Mouse (Mus musculus): Measurements from ENCODE around the gene Fbxl22. TPM values are rescaled to one million over a fixed set of nuclear protein-coding genes. Genes with fewer than 3 reads are reported as not detected.
A peak's percentile ranks its signal among the peaks of the same experiment; 100 is the strongest.

The Fbxl22 gene
- total RNA-seq, 2 experiments from 2014 or later = 0.35 to 0.52 TPM

DNA sequence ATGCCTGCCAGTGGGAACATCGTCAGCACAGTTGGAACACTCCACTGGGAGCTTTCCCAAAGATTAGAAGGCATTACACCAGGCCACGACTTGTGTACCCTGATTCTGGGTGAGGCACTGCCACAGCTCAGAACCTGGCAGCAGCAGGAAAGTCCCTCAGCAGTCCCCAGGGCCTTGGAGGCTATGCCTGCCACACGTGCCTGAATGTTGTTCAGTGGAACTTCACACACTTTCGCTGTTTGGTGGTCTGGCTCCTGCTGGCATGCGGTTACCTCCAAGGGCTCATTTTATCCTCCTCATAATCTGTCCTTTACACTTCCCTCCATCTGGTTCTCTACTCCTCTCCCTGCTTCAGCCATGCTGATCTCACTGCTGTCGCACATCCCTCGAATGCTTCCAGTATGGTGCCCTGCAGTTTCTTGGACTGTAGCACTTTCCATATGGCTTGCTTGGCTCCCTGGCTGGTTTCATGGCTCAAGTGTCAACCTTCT lies 4.0 kb downstream of the Fbxl22 start:
- no peak for DNase-seq (ENCODE audit: low spot score in 2 of 2)
- intact Hi-C loops (cut with DNase I) = loop anchor here (5.0 to 10.0 kb wide), 3 partner anchors 282 to 434 kb away; partner anchors contain the start of gene Rps27l

DNA sequence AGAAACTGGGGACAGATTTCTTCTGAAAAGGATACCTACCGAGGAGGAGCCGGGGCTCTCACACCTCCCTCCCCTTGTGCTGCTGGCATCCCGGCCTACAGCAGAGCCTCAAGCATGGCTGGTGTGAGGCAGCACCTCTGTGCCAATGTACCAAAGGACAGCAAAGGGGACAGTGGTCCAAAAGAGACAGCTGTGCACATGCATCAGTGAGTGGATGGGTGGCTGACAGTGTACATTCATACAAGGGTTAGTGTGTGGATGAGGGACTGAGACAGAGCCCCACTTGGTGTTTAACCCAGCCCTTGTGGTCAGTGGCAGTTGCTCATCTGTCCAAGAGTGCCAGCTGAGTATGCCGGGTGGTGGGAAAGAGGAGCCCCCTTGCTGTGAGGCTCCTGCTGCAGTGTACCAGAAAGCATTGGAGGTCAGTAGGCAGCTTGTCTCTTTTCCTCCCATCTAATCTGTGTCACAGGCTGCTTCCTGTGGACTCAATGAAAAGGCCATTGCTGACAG lies 5.4 kb downstream of the Fbxl22 start:
- DNase-seq (ENCODE audit: low spot score in 2 of 2) = no peak

DNA sequence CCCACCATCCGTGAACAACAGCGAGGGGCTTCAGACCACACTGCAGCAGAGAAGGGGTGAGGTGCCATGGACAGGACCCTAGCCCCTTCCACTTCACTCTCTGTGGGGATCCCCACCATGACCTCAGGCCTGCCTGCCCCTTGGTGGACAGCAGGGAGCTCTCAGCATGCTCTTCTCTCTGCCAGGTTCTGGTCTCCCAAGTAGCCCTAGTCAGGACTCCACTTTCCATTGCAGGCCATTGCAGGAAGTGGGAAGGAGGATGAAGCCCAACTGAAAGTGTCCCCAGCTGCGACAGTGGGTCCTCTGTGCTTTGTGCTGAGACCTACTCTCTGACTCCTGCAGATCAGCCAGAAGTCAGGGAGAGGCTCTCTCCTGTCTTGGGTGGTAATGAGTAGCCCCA lies 6.7 kb downstream of the Fbxl22 start:
- no peak for DNase-seq (ENCODE audit: low spot score in 2 of 2)
- intact Hi-C loops (cut with DNase I) = no loop called here

More for the DNA sequence above, 5.4 kb downstream of the Fbxl22 start:
- intact Hi-C loops (cut with DNase I) = no loop called here

DNA sequence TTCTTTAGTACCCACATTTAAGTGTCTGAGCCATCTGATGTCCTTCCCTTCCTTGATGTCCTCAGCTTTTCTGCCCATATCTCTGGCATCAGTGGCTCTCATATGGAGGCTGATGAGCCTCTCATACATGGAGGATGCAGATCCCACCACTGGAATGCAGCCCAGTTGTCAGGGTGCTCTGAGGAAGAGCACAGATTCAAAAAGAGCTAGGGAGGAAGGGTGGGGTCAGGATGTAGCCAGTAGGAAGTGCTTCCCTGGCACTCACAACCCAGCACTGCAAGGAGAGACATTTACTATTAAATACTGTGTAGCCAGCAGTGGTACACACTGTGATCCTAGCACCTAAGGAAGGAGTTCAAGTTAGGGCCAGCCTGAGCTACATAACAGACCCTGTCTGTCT lies 8.0 kb downstream of the Fbxl22 start:
- DNase-seq (ENCODE audit: low spot score in 2 of 2) = no peak
- intact Hi-C loops (cut with DNase I) = no loop called here

GRCm38 (mm10) chr9:66506011-66506410 lies 8.4 kb downstream of the Fbxl22 start:
- intact Hi-C loops (cut with DNase I) = no loop called here
- no peak for DNase-seq (ENCODE audit: low spot score in 2 of 2)

GRCm38 (mm10) chr9:66505141-66505917 lies 9.1 kb downstream of the Fbxl22 start:
- intact Hi-C loops (cut with DNase I) = no loop called here
- no peak for DNase-seq (ENCODE audit: low spot score in 2 of 2)

DNA sequence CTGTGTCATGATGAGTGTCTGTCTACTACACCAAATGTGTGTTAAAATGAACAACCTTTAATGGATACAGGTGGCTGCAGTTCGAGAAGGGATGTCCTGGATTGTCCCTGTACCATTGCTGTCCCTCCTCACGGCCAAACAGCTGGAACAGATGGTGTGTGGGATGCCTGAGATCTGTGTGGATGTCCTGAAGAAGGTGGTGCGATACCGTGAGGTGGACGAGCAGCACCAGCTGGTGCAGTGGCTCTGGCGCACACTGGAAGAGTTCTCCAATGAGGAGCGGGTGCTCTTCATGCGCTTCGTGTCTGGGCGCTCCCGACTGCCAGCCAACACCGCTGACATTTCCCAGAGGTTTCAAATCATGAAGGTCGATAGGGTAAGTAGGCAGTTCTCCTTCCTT lies 9.9 kb downstream of the Fbxl22 start:
- DNase-seq (ENCODE audit: low spot score in 2 of 2) = peak; percentile 71 to 74
- intact Hi-C loops (cut with DNase I) = no loop called here

- no peak for DNase-seq (ENCODE audit: low spot score in 2 of 2)
- intact Hi-C loops (cut with DNase I) = no loop called here
These were observed 10.4 kb downstream of the Fbxl22 start for GRCm38 (mm10) chr9:66503879-66504411.

DNA sequence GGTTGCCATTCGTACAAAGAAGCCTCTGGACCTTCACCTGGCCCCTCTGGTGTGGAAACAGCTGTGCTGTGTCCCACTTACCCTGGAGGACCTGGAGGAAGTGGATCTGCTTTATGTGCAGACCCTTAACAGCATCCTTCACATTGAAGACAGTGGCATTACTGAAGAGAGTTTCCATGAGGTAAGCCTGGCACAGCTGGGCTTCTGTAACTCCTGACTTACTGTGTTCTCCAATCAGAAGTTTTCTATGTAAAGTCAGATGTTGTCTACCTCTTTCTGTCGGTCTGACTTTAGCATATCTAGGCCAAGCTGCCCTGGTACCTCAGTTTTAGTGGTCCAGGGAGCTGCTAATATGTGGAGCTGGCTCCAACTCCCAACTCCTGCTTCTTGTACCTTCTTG lies 13.1 kb downstream of the Fbxl22 start:
- no peak for DNase-seq (ENCODE audit: low spot score in 2 of 2)
- intact Hi-C loops (cut with DNase I) = no loop called here

DNA sequence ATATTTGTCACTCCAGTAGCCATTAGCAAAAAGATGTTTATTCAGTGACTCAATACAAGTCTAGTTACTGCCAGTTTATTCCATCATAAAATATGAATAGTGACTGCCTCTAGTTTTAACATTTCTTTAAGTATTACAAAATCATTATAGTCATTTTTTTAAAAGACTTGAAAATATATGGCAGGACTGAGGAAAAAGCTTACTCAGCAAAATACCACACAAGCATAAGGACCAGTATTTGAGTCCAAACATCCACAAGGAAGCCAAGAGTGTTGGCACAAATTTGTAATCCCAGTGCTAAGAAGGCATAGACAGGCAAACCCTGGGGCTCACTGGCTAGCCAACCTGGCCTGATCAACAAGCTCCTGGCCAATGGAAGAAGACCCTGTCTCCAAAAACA lies 20.4 kb downstream of the Fbxl22 start:
- DNase-seq (ENCODE audit: low spot score in 2 of 2) = no peak
- intact Hi-C loops (cut with DNase I) = no loop called here

- no peak for DNase-seq (ENCODE audit: low spot score in 2 of 2)
- intact Hi-C loops (cut with DNase I) = no loop called here
These were observed 22.0 kb downstream of the Fbxl22 start for GRCm38 (mm10) chr9:66492361-66492760.

GRCm38 (mm10) chr9:66488786-66489185 lies 25.6 kb downstream of the Fbxl22 start:
- intact Hi-C loops (cut with DNase I) = no loop called here
- DNase-seq (ENCODE audit: low spot score in 2 of 2) = no peak

DNA sequence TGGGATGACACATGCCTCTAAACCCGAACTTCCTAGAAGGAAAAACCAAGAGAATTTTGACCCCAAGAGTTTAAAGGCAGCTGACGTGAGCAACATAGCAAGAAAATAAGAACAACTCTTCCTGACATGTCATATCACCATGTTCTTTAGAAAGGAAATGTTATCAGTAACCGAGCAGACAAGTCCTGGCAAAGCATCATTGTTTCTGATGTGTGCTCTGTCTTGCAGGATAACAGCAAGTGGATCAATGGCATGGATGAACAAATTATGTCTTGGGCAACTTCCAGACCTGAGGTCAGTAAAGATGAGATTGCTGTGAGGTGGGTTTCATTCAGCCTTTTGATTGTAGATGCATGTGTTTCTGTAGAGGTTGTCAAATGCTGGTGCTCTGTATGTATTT lies 31.0 kb downstream of the Fbxl22 start:
- intact Hi-C loops (cut with DNase I) = no loop called here
- no peak for DNase-seq (ENCODE audit: low spot score in 2 of 2)

DNA sequence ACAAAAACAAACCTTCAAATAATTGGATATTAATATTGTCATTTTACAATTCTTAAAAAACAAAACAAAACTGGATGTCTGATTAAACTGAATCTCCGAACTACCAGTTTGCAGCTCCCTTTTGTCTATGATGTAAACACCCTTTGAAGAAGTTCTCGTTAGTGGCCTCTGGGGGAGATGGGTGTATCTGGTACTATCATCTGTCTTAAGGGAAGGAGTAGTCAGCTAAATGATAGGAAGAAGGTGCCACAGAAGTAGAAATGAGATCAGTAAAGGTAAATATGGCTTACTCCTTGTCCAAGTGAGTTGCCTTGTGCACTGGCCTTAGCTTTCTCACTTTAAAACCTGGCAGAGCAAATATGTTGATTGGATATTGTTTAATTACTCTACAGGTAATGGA lies 36.6 kb downstream of the Fbxl22 start:
- no peak for DNase-seq (ENCODE audit: low spot score in 2 of 2)
- intact Hi-C loops (cut with DNase I) = no loop called here

DNA sequence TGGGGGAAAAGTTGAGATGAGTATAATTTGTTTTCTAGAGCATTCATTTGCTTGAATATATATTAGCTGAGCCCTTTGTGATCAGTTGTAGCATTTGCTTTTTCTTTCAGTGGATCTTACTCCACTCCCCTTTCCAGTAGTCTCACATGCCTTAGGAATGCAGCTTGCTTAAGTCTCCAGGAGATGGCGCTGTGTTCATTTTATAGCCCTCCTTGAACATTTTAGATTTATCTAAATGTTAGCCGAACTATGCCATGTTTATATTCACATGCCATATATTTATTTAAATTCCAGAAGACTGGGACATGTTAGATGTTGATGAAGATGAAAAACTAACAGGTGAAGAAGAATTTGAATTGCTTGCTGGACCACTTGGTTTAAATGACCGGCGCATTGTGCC lies 49.3 kb downstream of the Fbxl22 start:
- intact Hi-C loops (cut with DNase I) = loop anchor here (10.0 kb wide), 1 partner anchor 70 kb away; no protein-coding TSS in a partner anchor
- DNase-seq (ENCODE audit: low spot score in 2 of 2) = no peak

Other genes starting within 250 kb of the Fbxl22 start
- gene Herc1, start 164.1 kb downstream of the Fbxl22 start, total RNA-seq (2021) = 100 to 1,000 TPM; 115 to 134 TPM
- gene Usp3, start 78.5 kb upstream of the Fbxl22 start, total RNA-seq (2021) = 10 to 100 TPM; 33.5 to 36.8 TPM
- gene Car12, start 199.1 kb upstream of the Fbxl22 start, total RNA-seq (2021) = 10 to 100 TPM in 1 of 2 experiments, 1 to 10 TPM in 1; 8.7 to 15.4 TPM

All from left cerebral cortex, postnatal 36 days (tissue).